Comparison of ENCODE assay signal across 8 mouse cellular contexts in genomic region chr9:85843891-85844646, GRCm38 (mm10). TPM values are rescaled to one million over a fixed set of nuclear protein-coding genes. Genes with fewer than 3 reads are reported as not detected.
DNase-seq lines count a peak whose midpoint lies in the region; ATAC-seq and TF ChIP-seq lines count a peak whose summit lies in the region.

No protein-coding gene starts in this region.

- H3K4me2 ChIP-seq in heart, embryonic 12.5 days, result peak overlapping the region; percentile 97
- H3K4me2 ChIP-seq in hindbrain, embryonic 15.5 days, result peak overlapping the region; percentile 90
- peak overlapping the region; percentile 93 for H3K4me2 ChIP-seq in midbrain, embryonic 13.5 days (replicated peaks)

- peak overlapping the region; percentile 72 for H3K4me3 ChIP-seq in heart, embryonic 12.5 days
- H3K4me3 ChIP-seq in C2C12 (ENCODE audit: insufficient read depth, poor library complexity, severe bottlenecking), result peak overlapping the region; percentile 57
- H3K4me3 ChIP-seq in hindbrain, embryonic 15.5 days, result peak overlapping the region; percentile 56
- H3K4me3 ChIP-seq in midbrain, embryonic 13.5 days (replicated peaks), result peak overlapping the region; percentile 69

- ATAC-seq in heart, embryonic 12.5 days (ENCODE audit: insufficient number of reproducible peaks, low FRiP score), result peak; percentile 49
- peak; percentile 63 for ATAC-seq in hindbrain, embryonic 15.5 days (ENCODE audit: low FRiP score, low read depth)
- peak; percentile 55 for ATAC-seq in midbrain, embryonic 13.5 days

- H3K4me1 ChIP-seq in heart, embryonic 12.5 days (replicated peaks), result peaks cover 6% of the 10 kb centered on the region; the same call in 1 of the 2 replicates
- H3K4me1 ChIP-seq in hindbrain, embryonic 15.5 days (replicated peaks), result peaks cover 20% of the 10 kb centered on the region; the same call in 1 of the 2 replicates
- H3K4me1 ChIP-seq in midbrain, embryonic 13.5 days (replicated peaks), result peaks cover 22% of the 10 kb centered on the region

- 3% methylated on average over 78 of the region's 80 CpGs for WGBS in heart, embryonic 12.5 days
- WGBS in hindbrain, embryonic 15.5 days, result 4% methylated on average over 62 of the region's 80 CpGs
- 2% methylated on average over 76 of the region's 80 CpGs for WGBS in midbrain, embryonic 13.5 days

- H3K79me2 ChIP-seq in C2C12 (ENCODE audit: control insufficient read depth, insufficient read depth), result peaks cover 44% of the 10 kb centered on the region

- intact Hi-C loops in heart, postnatal 14 days (cut with DNase I), result no loop called here

- peaks cover 24% of the 10 kb centered on the region for H3K79me3 ChIP-seq in C2C12 (ENCODE audit: low read depth)

- H3K9ac ChIP-seq in heart, embryonic 12.5 days, result peak overlapping the region; percentile 64
- H3K9ac ChIP-seq in hindbrain, embryonic 15.5 days, result peak overlapping the region; percentile 65
- peak overlapping the region; percentile 80 for H3K9ac ChIP-seq in midbrain, embryonic 13.5 days (replicated peaks)

- peak overlapping the region; percentile 87 for H3ac ChIP-seq in C2C12 (ENCODE audit: control insufficient read depth, insufficient read length, low read depth)

- no peak for TF ChIP-seq CTCF in C2C12 (IDR thresholded peaks at IDR 0.05; ENCODE audit: control insufficient read depth, insufficient read depth, insufficient read length)

- DNase-seq in heart, postnatal 14 days, result no peak
- DNase-seq in embryo, embryonic 10 days (ENCODE audit: low spot score), result peak; percentile 53
- DNase-seq in spleen, postnatal 14 days (ENCODE audit: low spot score in 2 of 2), result no peak
- no peak for DNase-seq in adrenal gland, adult 2 months

- H3K36me3 ChIP-seq in heart, embryonic 12.5 days, result no peaks in the 10 kb centered on the region
- H3K36me3 ChIP-seq in C2C12 (ENCODE audit: control insufficient read depth, insufficient read depth), result peaks cover 22% of the 10 kb centered on the region
- H3K36me3 ChIP-seq in hindbrain, embryonic 15.5 days, result no peaks in the 10 kb centered on the region
- H3K36me3 ChIP-seq in midbrain, embryonic 13.5 days, result 0 out of 2 replicates have a peak, but pooled peaks cover 3% of the 10 kb centered on the region

- H3K27me3 ChIP-seq in heart, embryonic 12.5 days (replicated peaks), result peaks cover 9% of the 10 kb centered on the region
- no peaks in the 10 kb centered on the region for H3K27me3 ChIP-seq in C2C12 (ENCODE audit: control insufficient read depth, insufficient read depth, insufficient read length)
- peaks cover 7% of the 10 kb centered on the region; the same call in 1 of the 2 replicates for H3K27me3 ChIP-seq in hindbrain, embryonic 15.5 days
- H3K27me3 ChIP-seq in midbrain, embryonic 13.5 days, result peaks cover 13% of the 10 kb centered on the region

- no peak overlapping the region for H3K27ac ChIP-seq in heart, embryonic 12.5 days (ENCODE audit: poor library complexity, severe bottlenecking)
- peak overlapping the region; percentile 86 for H3K27ac ChIP-seq in hindbrain, embryonic 15.5 days (replicated peaks)
- peak overlapping the region; percentile 74 for H3K27ac ChIP-seq in midbrain, embryonic 13.5 days

- H3K9me3 ChIP-seq in heart, embryonic 12.5 days (replicated peaks), result no peaks in the 10 kb centered on the region
- H3K9me3 ChIP-seq in hindbrain, embryonic 15.5 days, result no peaks in the 10 kb centered on the region
- H3K9me3 ChIP-seq in midbrain, embryonic 13.5 days, result no peaks in the 10 kb centered on the region

TF ChIP-seq in C2C12, 6 proteins besides CTCF, POLR2A, EP300 and RAD21:
- TF ChIP-seq MYOG (IDR thresholded peaks at IDR 0.05; ENCODE audit: control insufficient read depth, extremely low read depth, insufficient read length), result no peak
- TF ChIP-seq USF1 (IDR thresholded peaks at IDR 0.05; ENCODE audit: low read depth), result no peak
- no peak for TF ChIP-seq FOSL1 (IDR thresholded peaks at IDR 0.05; ENCODE audit: insufficient read depth, low read length, poor library complexity, severe bottlenecking)
- no peak for TF ChIP-seq MYOD1 (IDR thresholded peaks at IDR 0.05; ENCODE audit: control insufficient read depth, insufficient read length, low read depth)
- no peak for TF ChIP-seq MAX (IDR thresholded peaks at IDR 0.05)
- TF ChIP-seq CEBPB (IDR thresholded peaks at IDR 0.05; ENCODE audit: low read depth), result no peak

RNA-seq across cellular contexts. Expression of gene Tpbg, which starts 1.9 kb away (rescaled TPM):
- 8.3 and 8.8 TPM in 2 replicates for polyA plus RNA-seq in heart, embryonic 12.5 days (2016; fragmentation: Nextera tagmentation; extraction: Ambion mirVana)
- 1 to 10 TPM; 2.7 to 4.2 TPM for total RNA-seq in heart, postnatal 14 days (2021)
- 30.9 TPM for polyA plus RNA-seq in C2C12 (2012; fragmentation: generic; extraction: Trizol)
- 19.7 and 23.2 TPM in 2 replicates for polyA plus RNA-seq in hindbrain, embryonic 15.5 days (2015; fragmentation: Nextera tagmentation; extraction: Ambion mirVana)
- polyA plus RNA-seq in midbrain, embryonic 13.5 days (2015; fragmentation: Nextera tagmentation; extraction: Ambion mirVana), result 15.4 and 25.4 TPM in 2 replicates
- 1 to 10 TPM; 1.0 to 1.7 TPM for total RNA-seq in adrenal gland, adult 2 months (2021)
- 1.9 and 2.4 TPM in 2 replicates for polyA plus RNA-seq in adrenal gland, adult 2 months (2012; rRNA removed)
